Mouse (Mus musculus): ENCODE results near the gene Olfr160.
A peak's percentile ranks its signal among the peaks of the same experiment; 100 is the strongest.

Gene Olfr160

DNA sequence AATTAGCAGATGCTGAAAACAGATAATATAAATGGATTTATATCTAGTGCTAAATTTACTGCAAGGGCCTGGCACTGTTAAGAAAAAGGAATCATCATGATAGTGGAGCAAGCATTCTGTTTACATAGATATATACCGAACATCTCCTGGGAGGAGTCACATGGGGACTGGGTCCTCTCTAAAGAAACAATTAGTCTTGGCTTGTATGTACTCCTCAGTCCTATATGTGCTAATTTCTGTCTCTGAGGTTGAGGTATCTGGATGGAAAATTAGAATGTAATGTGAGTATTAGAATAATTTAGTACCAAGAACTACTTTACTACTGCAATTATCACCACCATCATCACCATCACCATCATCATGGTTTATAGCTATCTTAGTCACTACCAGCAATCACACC, at the start of gene Olfr160:
Olfr160 (minus strand) TSS at position 101 of the 400 bp plus-strand sequence.
- no peak for DNase-seq (ENCODE audit: inconsistent ontology term)

DNA sequence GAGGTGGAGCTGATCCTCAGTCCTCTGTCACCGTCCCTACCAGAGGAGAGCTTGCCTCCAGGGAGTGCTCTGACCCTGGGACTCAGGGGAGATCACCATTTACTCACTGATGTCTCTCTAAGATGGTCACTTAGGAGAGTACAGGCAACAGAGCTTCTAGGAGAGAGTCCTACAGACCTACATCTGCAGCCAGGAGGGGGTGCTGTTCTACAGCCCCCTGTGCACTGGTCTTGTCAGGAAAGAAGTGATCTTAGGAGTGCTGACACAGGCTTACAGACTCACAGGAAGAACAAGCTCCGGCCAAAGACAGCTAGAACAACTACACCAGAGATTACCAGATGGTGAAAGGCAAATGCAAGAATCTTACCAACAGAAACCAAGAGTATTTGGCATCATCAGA, 46.5 kb upstream of the Olfr160 start:
- no peak for DNase-seq (ENCODE audit: inconsistent ontology term)

- DNase-seq (ENCODE audit: inconsistent ontology term) = no peak
Observed at GRCm38 (mm10) chr9:37761728-37762127, 45.7 kb upstream of the Olfr160 start.

DNA sequence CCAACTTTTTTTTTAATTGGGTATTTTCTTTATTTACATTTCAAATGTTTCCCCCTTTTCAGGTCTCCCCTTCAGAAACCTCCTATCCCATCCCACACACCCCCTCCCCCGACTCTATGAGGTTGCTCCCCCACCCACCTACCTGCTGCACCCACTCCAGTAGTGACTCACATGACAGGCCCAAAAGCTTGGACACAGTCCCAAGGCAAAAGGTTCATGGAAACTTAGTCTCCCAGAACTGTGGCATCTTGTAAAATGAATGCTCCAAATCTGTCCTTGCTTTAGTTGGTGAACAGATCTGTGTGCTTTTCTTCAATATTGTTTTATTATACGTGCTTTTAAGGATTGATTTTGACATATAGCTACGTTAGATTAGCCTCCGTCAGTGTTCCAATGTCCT, 36.0 kb upstream of the Olfr160 start:
- no peak for DNase-seq (ENCODE audit: inconsistent ontology term)

DNA sequence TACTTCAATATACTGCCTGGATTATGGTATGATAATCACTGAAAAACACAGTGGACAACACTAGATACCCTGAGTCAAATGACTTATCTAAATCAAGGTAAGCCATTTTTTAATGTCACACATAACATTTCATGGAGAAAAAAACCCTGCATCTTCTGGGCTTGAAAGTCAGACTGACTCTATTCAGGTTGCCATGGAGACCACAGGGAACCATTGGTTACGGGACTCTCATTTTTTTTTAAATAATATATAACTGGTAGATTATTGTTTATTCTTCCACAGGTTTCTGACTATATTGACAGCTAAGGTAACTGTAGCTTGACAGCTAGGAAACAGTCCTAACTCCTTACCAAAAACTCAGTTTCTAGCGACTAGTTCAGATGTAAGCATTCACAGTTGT, 35.4 kb upstream of the Olfr160 start:
- no peak for DNase-seq (ENCODE audit: inconsistent ontology term)

- no peak for DNase-seq (ENCODE audit: inconsistent ontology term)
Observed at GRCm38 (mm10) chr9:37750319-37751075, 34.4 kb upstream of the Olfr160 start.

- no peak for DNase-seq (ENCODE audit: inconsistent ontology term)
Observed at GRCm38 (mm10) chr9:37744806-37745205, 28.8 kb upstream of the Olfr160 start, which contains the start of gene Olfr874. Gene Olfr874 (plus strand): TSS chr9:37745106.

DNA sequence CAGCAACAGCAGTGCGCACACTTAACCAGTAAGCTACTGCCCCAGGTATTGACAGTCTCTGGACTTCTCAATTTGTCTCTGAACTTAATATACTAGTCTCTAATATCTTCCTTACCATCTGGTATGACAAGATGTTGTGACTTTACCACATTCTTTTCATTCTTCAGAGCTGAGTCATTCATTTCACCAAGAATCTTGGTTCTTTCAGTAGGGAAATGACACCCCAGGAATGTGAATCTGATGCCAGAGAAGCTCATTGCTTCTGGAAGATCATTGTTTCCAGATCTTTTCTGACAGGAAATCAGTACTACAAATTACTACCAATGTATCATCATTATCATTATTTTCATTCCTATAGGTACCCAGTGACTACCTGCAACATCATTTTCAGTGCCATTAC, 18.3 kb upstream of the Olfr160 start:
- peak; percentile 87 for DNase-seq (ENCODE audit: inconsistent ontology term)

DNA sequence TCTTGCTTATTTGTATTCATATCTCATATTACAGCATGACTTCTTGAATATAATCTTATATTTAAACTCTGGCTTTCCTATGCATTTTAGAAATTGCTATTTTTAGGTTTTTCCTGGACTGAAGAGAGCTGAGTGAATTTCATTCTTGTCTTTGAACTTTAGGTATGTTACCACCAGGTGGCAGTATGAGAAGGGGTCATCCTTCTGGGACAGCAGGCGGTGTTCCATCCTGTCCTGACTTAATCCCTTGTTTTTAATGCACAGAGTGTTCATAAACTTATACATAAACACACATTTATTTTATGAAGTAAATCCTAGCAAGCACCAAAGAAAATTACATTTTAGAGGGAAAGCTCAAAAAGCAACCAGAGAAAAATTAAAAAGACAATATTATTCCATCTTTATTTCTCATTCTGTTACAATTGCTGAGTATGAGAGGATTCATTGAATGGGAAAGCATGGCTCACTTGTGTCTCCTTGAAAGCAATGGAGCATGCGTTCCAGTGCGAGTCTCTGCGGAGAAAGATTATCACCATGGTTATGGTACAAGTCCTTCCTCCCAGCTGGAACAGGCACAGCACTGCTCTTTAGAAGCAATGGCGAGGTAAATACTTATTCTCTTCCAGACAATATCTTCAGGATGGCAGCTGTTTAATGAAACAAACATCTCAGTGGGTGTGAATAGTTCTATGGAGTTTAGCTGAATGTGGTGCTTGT, 25.9 kb downstream of the Olfr160 start:
- DNase-seq (ENCODE audit: inconsistent ontology term) = peak; percentile 6

- no peak for DNase-seq (ENCODE audit: inconsistent ontology term)
Observed at GRCm38 (mm10) chr9:37687941-37688303, 28.1 kb downstream of the Olfr160 start.

GRCm38 (mm10) chr9:37687288-37687940, 28.6 kb downstream of the Olfr160 start:
- DNase-seq (ENCODE audit: inconsistent ontology term) = no peak

GRCm38 (mm10) chr9:37681123-37681522, 34.9 kb downstream of the Olfr160 start:
- DNase-seq (ENCODE audit: inconsistent ontology term) = no peak

GRCm38 (mm10) chr9:37675287-37675686, 40.8 kb downstream of the Olfr160 start:
- no peak for DNase-seq (ENCODE audit: inconsistent ontology term)

DNA sequence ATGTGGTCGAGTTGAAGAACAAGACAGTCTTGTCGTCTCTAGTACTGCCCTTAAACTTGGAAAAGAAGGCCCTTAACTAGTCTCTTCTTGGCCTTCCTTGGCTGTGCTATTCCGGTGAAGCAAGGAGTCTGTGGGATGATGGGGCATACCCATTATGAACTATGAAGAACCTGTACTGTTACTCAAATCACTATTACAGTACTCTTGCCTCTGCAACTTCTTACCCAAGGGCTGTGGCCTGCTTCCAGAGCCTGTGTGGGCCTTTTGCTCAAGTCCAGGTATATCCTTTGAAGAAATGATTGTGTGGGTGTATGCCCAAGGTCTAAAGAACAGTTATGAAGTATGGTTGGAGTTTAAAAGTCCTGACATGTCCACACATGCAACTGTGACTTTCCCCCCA, 45.8 kb downstream of the Olfr160 start:
- DNase-seq (ENCODE audit: inconsistent ontology term) = no peak

GRCm38 (mm10) chr9:37669678-37670077, 46.4 kb downstream of the Olfr160 start:
- no peak for DNase-seq (ENCODE audit: inconsistent ontology term)

DNA sequence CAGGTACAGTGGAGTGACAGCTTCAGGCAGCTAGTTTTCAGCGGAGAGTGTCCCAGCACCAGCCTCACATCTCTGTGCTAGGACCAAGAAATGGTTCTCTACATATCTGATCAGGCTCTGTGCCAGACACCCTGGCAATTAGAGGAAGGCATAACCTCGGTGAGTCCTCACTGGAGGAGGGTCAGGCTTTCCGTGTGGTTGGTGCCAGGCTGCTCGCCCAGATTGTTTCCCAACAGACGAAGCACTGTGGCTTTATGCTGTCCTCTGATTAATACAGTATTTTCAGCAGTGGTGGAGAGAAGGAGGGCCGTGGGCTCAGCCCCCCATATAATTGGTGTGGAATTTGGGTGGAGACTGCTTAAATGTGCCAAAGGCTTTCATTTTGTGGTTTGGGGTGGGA, 46.9 kb downstream of the Olfr160 start, which contains the start of gene Panx3:
Panx3 (minus strand) TSS at position 121 of the 400 bp plus-strand sequence.
- DNase-seq (ENCODE audit: inconsistent ontology term) = peak; percentile 58

- DNase-seq (ENCODE audit: inconsistent ontology term) = no peak
Observed at GRCm38 (mm10) chr9:37666045-37666444, 50.0 kb downstream of the Olfr160 start.

DNA sequence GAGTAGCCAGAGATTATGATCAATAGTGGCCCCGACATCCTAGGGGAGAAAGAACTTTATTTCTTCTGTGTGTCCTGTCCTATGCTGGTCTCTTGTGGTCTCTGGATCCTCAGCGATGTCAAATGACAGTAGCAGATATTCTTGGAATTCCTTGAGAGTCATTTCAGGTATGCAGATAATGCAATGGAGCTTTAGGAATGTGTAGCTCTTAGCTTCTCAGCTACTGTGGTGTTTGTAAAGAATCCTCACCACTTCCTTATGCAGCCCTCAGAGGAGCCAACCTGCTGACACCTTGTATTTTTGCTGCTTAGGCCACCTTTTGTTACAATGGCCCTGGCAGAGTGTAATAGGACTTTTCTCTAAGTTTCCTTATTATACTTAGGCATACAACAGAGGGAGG, 51.4 kb downstream of the Olfr160 start:
- peak; percentile 16 for DNase-seq (ENCODE audit: inconsistent ontology term)

DNA sequence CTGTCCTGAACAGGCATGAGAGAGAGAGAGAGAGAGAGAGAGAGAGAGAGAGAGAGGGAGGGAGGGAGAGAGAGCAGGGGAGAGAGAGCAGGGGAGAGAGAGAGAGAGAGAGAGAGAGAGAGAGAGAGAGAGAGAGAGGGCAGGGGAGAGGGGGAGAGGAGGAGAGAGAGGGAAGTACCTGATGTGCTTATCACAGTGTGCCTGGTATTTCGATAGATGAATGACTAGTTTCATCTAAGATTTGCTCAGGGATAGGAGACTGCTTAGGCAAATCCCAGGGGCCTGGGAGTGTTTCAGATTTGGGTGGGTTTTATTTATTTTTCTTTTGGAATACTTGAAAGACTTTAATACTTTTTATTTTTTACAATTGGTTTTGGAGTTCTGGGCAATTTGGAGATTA, 52.8 kb downstream of the Olfr160 start:
- no peak for DNase-seq (ENCODE audit: inconsistent ontology term)

- no peak for DNase-seq (ENCODE audit: inconsistent ontology term)
Observed at GRCm38 (mm10) chr9:37659413-37659812, 56.6 kb downstream of the Olfr160 start.

Data from Muller cell, postnatal 12 days (primary cell).